Mouse (Mus musculus) erythroblast, embryonic 14.5 days (primary cell): Measurements from ENCODE around the gene Foxq1.

Source experiments
- GATA1 ChIP-seq: IDR thresholded peaks from 2 replicates; pipeline ENCODE4 v1.6.1; 2012; ENCODE audit warnings: low read length, inconsistent platforms, mixed read lengths
- TAL1 ChIP-seq: IDR thresholded peaks from 3 replicates; pipeline ENCODE4 v1.6.1; 2012; ENCODE audit warnings: low read length, inconsistent platforms, mixed read lengths

DNA sequence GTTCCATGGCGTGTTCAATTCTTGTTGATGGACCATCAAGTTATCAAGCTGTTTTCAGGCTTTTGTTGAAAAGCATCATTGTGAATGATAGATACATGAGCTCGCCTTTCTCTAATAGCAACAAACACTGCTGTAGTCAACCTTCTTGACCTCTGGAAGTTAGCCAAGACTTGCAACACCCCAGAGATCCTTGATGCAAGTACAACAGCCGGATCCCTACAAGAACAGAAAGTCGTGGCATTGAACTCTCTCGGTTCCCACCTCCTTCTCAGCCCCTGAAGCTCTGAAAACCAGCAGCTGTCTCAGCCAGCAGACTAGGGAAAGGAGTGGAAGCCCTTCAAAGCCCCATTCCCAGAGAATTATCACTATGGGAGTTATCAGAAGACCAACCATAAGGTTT lies 31.4 kb downstream of the Foxq1 start:
- TF ChIP-seq GATA1: no peak
- TF ChIP-seq TAL1: no peak
